Mouse (Mus musculus) urinary bladder, postnatal 14 days (tissue): Measurements from ENCODE around the gene Baz2b.

Experiments
- DNase-seq: peaks from one replicate; pipeline ENCODE4 v3.0.0; 2021; ENCODE audit warnings: low spot score

Gene Baz2b

GRCm38 (mm10) chr2:60132269-60133042, 77.2 kb downstream of the Baz2b start:
- DNase-seq, result no peak

DNA sequence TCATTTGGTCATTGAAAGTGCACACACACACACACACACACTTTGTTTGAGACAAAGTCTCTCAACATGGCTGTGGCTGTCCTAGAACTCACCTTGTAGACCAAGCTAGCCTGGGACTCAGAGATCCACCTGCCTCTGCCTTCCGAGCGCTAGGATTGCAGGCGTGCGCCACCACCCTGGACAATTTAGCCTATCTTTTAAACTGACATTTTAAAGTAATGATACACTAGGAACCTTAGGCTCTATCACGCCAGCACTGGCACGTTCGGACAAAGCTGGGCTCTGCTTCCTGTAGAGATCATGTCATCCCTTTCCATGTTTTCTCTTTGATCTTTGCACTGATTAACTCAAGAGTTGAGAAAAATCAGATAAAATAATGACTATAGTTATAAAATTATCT, 81.0 kb downstream of the Baz2b start:
- DNase-seq, result no peak

DNA sequence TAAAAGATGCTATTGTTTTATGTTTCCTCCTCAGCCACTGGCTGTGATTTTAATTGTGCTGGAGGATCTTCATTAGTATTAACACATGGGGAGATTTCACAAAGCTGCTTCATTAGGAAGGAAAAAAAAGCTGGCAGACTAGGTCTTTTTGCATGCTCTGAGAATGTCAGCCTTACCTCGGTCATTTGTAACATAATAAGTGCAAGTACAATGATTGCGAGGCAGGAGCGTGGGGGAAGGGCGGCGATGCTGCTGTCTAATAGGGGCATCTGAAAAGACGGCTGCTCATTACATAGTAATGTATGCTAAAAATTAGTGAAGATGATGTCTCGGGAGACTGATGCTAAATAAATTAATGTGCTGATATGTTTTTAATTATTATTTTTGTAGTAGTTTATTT, 82.8 kb downstream of the Baz2b start:
- DNase-seq, result no peak

GRCm38 (mm10) chr2:60126292-60126691, 83.3 kb downstream of the Baz2b start:
- no peak for DNase-seq

GRCm38 (mm10) chr2:60125049-60126004, 84.3 kb downstream of the Baz2b start:
- peak; percentile 64 for DNase-seq

DNA sequence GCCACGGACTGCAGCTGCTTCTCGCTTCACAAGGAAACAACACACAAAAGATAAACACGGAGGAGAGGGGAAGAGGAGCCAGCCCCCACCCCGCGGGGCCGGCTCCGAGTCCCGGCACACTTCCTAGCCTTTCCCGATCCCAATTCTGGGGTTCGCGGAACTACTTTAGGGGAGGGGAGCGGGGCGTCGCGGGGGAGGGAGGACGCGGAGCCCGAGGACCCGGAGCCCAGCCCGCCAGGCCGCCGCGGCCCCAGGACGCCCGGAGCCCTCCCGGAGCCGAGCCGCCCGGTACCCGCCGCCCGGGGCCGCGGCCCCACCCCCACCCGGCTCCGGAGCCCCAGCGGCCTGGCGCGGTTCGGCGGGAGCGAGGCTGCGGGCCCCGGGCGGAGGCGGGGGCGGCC, 85.0 kb downstream of the Baz2b start:
- peak; percentile 48 for DNase-seq

DNA sequence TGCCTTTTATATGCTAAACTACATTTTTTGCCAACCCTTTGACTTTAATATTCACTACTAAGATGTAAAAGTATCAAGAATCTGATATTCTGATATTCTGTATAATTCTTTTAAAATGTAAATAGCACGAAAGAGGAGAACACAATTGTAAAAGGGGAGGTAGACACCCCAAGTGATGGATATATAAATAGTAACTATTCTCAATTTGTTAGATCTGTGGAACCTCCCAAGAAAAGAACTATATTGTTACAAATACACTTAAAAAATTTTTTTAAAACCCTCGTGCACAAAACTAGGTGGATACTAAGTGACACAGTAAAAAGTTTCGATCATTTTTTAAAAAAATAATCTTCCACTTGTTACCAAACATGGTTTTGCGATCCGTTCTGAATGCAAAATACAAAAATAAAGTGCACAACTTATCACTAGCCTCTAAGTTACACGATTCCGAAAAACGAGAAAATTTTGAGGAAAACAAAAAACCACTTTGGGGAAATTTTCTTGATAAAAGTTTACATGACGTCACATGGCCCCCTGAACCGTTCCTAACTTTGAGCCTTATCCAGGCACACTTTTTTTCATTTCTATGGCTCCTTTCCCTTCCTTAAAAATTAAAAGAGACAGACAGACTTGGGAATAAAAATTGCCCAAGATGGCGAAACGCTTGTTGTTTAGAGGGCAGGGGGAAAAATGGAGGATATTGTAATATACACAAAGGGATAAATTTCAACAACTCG, 85.6 kb downstream of the Baz2b start:
- DNase-seq, result no peak

- DNase-seq, result no peak
Observed at GRCm38 (mm10) chr2:60123061-60123874, 86.4 kb downstream of the Baz2b start.

DNA sequence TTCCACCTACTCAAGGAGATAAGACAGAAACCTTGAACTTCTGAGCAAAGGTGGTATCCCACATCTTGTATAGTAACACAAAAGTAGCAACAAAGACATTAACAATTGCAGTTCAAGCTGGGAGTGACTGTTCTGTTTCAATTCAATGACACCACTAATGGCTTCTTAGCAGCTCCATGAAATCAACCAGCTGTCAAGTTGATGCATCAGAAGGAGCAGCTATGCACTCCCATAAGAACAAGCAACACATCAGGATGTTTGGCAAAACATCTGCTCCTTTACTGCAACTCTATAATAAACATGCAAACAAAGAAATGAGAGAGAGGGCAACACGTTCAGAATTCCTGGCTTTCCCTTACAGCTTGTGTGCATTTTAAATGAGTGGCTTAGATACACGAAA, 87.5 kb downstream of the Baz2b start:
- DNase-seq, result no peak

DNA sequence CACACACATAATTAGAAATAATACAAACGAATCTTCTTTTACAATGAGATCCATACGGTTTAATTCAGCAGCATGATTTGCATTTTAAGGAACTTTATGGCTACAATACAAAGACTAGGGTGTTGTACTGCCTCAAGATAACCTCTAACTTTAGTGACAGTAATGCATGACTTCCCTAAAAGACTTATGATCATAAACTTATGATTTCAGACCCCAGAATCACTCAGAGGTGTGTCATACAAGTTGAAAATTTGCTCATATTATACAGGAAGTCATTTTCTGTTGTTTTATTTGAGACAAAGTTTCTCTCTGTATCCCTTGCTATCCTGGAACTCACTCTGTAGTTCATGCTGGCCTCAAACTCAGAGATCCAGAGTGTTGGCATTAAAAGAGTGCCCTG, 89.0 kb downstream of the Baz2b start:
- no peak for DNase-seq

- DNase-seq, result no peak
Observed at GRCm38 (mm10) chr2:60118684-60119558, 90.7 kb downstream of the Baz2b start.

DNA sequence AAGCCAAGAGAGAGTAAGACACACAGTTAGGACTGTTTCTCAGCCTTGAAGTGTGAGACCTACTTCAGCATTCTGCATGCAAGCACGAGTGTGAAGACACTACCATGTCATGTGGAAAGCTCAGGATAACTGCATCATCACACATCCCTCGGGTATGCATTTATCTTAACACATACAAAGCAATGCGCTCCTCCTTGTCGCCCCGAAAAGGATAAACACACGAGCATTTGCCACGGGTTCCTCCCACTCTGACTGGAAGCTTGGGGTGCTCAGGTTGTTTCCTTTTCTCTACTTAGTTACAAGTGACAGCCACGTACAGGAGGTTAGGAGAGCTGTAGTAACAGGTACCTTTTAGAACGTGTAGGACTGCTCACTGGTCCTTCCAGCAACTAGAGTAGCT, 91.8 kb downstream of the Baz2b start:
- DNase-seq, result no peak

- no peak for DNase-seq
Observed at GRCm38 (mm10) chr2:60115891-60116554, 93.6 kb downstream of the Baz2b start.

DNA sequence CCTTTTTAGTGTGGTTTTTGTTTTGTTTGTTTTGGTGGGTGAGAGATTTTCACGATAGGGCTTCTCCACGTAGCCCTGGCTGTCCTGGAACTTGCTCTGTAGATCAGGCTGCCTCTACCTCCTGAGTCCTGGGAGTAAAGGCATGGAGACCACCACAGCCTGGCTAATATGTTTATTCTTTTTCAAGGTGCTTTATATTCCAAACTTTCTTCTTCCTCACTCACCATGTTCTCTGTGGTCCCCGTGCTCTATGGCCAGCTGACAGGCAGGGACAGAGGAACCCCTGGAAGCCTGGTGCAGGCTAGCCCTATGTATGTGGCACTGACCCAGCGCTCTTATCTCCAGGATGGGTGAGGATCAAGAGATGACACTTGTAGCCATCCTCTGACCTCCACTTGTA, 94.7 kb downstream of the Baz2b start:
- DNase-seq, result no peak

- no peak for DNase-seq
Observed at GRCm38 (mm10) chr2:60113661-60114560, 95.7 kb downstream of the Baz2b start.

GRCm38 (mm10) chr2:60112116-60112515, 97.5 kb downstream of the Baz2b start:
- no peak for DNase-seq

DNA sequence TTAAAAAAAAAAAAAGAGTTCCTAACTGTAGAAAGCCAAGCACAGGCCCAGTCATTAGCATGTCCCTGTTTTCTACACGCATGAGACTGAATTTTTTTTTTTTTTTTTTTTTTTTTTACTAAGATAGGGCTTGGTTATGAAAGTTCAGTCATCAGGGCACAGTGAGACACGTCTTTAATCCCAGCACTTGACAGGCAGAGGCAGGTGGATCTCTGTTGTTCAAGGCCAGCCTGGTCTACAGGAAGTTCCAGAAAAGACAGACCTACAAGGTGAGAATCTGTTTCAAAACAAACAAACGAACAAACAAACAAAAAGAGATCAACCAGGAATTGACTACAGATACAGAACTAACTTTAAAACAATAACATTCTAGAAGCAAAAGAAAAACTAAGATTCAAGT, 100.6 kb downstream of the Baz2b start:
- no peak for DNase-seq

DNA sequence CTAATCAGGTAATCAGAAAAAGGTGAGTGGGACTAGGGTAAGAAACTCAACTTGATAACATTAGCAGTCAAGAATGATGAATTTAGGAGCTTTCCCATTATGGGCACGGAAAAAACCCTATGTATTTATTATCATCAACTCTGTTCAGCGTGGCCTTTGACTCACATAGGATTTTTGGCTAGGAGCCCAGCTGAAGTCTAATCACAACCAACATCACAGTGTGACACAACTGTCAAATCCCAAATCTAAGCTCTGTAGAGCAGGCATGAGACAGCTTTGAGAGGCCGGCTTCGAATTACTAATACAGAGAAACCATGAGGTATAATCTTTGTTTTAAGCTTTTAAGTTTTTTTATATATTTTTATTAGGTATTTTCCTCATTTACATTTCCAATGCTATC, 113.0 kb downstream of the Baz2b start:
- peak; percentile 36 for DNase-seq

DNA sequence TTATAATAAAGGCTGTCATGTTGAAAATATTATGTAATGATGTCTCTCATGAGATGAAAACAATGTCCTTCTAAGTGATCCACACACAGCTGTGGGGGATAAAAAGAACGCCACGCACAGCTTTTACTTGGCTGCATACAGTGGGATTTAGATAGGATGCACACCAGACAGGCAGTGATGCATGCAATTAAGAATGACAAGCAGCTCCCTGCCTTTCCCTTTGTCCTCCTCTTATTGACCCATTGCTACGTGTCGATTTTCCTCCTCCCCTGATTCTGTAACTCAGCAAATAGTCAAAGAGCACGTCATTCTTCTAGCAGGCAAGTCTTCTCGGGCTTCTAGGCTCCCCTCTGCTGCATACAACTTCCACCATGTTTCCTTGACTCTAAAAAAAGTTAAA, 119.4 kb downstream of the Baz2b start:
- DNase-seq, result no peak
